Mouse (Mus musculus): ENCODE measurements around the gene Traf5.
A peak's percentile ranks its signal among the peaks of the same experiment; 100 is the strongest.

Gene Traf5

GRCm38 (mm10) chr1:192062682-192063081 lies 29.7 kb downstream of the Traf5 start:
- DNase-seq (ENCODE audit: low spot score in 2 of 2): no peak

DNA sequence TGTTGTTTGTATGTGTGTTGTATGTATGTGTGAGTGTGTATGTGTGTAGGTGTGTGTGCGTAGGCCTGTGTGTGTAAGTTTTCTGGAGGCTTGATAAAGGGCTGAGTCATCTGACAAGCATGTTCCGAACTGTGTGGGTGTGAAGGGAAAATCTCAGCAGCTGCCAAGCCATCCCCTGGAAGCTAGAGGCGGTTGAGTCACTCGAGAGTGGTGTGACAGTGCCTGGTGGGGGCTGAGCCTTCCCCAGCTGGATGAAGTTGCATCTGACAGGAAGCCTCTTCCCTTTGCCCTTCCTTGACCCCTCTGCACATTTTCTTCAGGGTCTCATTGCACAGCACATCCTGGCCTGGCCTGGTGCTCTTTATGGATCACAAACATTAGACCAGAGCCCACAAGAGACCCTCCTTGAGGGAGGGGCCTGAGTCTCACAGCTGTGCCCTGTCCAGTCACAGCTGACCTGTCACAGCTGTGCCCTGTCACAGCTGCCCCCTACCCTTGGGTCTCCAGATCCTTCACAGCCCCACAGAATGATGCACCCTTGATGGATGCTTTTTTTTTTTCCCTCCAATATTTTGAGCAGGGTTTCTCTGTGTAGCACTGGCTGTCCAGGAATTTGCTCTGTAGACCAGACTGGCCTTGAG lies 30.6 kb downstream of the Traf5 start:
- DNase-seq (ENCODE audit: low spot score in 2 of 2): no peak

DNA sequence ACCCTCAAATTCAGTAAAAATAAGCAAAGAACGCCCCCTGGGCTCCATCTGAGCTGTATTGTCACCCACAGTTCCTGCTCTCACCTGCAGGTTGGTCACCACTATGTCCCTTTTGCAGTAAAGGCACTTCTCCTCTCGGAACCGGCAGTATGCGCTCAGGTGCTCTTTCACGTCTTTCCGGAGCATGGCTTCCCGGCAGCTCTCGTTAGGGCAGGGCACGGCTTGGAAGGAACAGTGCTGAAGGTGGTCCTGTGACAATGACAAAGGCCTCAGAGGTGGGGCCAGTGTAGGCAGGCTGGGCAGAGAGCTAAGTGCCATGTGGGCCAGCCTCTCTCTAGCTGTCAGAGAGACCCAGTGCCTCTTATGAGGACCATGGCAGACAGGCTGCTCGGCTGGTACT lies 33.4 kb downstream of the Traf5 start:
- DNase-seq (ENCODE audit: low spot score in 2 of 2): no peak

GRCm38 (mm10) chr1:192053726-192054125 lies 38.6 kb downstream of the Traf5 start:
- no peak for DNase-seq (ENCODE audit: low spot score in 2 of 2)

DNA sequence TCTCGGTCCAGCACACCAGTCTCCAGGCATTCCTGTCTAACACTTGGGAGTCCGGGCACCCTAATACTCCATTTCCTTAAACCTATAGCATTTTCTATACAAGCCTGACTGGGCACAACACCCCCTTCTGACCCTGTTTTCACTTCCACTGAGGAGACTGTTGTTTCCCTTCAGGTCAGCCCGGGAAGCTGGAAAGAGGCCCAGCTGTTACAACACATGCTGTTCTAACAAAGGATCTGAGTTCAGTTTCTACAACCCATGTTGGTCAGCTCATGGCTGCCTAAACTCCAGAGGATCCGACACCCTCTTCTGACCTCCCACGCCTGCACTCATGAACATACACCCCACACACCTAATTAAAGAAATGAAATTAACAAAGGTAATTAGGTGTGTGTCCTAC lies 39.4 kb downstream of the Traf5 start:
- no peak for DNase-seq (ENCODE audit: low spot score in 2 of 2)

GRCm38 (mm10) chr1:192052461-192052860 lies 39.9 kb downstream of the Traf5 start:
- DNase-seq (ENCODE audit: low spot score in 2 of 2): no peak

- no peak for DNase-seq (ENCODE audit: low spot score in 2 of 2)
These were observed 93.3 kb downstream of the Traf5 start for GRCm38 (mm10) chr1:191999022-191999421.

GRCm38 (mm10) chr1:191996621-191997185 lies 95.7 kb downstream of the Traf5 start:
- no peak for DNase-seq (ENCODE audit: low spot score in 2 of 2)

DNA sequence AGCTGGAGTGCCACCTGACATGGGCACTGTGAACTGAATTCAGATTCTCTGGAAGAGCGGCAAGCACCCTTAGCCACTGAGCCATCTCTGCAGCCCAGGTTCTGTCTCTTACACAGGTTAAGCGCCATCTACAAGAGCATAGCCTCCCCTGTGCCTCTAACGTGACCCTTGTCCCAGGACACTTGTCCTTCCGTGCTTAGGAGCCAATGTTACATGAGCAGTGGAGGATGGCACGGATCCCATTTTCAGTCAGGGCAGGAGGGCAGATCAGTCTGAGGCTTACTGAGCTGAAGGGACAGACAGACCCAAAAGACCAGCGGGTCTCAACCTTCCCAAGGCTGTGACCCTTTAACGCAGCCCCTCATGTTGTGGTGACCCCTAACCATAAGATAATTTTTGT lies 96.4 kb downstream of the Traf5 start:
- no peak for DNase-seq (ENCODE audit: low spot score in 2 of 2)

DNA sequence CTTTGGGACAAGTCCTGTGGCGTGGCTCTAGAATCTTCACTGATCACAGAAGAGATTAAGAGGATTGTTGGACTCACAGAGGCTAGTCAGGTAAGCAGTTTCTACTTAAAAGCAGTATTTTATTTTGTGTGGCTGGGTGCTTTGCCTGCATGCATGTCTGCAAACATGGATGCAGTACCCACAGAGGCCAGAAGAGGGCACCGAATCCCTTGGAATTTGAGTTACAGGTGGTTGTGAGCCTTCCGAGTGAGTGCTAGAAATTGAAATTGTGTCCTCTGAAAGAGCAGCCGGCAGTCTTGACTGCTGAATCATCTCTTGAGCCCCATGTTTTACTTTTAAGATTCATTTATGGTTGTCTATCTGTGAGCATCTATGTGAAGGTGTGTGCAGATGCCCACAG lies 96.9 kb downstream of the Traf5 start:
- DNase-seq (ENCODE audit: low spot score in 2 of 2): peak; percentile 77 to 91

DNA sequence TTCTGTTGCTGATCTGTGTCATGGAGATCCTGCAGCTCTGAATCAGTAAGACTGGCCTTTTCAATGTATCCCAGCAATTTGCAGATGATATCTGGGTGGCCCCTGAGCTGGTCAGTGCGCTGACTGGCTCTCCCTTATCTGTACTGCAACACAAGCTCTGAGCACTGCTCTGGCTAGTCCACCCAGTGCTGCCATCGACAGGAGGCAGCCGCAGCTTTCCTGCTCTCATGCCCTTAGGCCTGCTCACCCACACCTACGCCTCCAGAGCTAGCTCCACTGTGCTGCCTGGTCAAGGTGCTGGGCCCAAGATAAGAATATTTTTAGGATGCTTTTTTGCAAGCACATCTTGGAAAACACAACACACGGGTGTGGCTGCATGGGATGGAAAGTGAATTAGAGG lies 97.9 kb downstream of the Traf5 start:
- DNase-seq (ENCODE audit: low spot score in 2 of 2): peak in 1 of 2 experiments; percentile 47

DNA sequence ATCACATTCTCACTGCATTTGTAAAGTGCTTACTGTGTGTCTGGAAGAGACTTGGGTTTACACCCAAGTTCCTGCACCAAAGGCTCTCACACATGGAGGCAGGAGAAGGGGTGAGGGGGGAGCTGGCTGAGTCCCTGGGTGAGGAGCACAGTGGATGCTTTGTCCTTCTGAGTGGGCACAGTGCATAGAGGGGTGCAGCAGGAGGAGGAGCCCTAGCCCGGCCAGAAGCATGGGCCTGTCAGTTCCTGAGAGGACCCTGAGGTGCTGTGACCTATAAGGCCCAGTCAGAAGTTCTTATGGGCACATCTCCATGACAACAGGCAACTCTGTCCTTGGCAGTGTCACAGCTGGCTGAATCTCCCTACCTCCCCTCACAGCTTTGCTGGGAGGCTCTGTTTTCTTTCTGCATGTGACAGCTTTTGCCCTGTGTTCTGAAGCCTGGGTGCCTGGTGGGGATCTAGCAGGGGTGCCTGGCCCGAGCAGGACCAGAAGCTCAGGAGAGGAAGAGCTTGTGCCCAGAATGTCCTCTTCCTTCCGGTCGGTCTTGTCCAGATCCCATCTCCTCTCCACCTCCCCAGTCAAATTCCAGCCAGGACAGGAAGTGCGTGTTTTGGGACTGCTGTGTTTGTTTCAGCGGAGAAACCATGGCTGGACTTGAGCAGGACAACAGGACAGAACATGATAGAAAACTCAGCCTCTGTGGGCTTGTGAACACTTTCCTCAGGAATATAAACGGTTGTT lies 100.1 kb downstream of the Traf5 start:
- no peak for DNase-seq (ENCODE audit: low spot score in 2 of 2)

DNA sequence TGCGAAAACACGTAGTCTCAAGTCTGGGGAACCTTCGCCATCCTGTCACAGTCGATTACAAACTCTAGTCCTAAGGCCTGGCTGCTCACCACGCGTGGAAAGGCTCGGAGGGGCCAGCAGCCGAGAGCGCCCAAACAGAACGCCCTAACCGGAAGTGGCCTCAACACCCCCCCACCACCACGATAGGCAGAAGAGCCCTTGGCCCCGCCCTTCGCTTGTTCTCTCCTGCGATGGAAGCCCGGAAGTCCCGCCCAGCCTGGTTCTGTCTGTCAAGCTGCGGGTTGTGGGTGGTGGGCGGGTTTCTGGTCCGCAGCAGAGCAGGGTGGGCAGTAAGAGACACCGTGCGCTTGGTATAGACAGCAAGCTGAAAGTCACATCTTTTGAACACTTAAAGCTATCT lies 102.4 kb downstream of the Traf5 start:
- peak; percentile 90 to 95 for DNase-seq (ENCODE audit: low spot score in 2 of 2)

DNA sequence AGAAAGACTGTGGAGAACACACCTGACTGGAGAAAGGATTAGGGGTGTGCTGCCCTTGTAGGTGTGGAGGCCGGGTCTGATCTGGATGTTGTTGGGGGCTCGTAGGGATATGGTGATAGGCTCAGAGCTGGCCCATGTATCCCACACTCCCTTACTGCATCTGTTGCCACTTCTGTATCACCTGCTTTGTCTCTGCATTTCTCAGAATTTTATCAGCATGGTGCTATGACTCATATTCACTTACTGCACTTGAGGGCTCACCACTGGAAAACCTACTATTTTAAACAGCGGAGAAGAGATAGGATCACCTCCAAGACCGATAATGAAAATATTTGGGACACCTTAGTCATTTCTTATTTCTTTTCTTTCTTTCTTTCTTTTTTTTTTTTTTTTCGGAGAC lies 103.3 kb downstream of the Traf5 start:
- no peak for DNase-seq (ENCODE audit: low spot score in 2 of 2)

DNA sequence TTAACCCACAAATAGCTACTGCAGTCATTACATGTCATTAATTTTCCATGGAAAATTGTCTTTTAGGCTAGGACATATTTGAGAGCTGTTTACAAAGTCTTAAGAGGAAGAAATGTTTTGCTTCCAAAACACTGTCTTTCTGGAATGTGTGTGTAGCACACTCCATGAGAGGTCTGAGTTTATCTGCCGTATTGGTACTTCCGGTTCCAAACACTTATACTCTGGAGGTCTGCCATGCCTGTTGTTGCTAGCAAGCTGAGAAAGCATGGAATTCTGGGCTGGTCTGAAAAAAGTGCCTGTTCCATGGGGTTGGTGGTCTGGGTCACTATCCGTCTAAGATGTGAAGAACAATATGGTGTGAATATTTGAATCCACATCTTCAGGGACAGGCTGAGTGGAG lies 103.7 kb downstream of the Traf5 start:
- DNase-seq (ENCODE audit: low spot score in 2 of 2): no peak

GRCm38 (mm10) chr1:191987481-191987769 lies 104.9 kb downstream of the Traf5 start:
- no peak for DNase-seq (ENCODE audit: low spot score in 2 of 2)

DNA sequence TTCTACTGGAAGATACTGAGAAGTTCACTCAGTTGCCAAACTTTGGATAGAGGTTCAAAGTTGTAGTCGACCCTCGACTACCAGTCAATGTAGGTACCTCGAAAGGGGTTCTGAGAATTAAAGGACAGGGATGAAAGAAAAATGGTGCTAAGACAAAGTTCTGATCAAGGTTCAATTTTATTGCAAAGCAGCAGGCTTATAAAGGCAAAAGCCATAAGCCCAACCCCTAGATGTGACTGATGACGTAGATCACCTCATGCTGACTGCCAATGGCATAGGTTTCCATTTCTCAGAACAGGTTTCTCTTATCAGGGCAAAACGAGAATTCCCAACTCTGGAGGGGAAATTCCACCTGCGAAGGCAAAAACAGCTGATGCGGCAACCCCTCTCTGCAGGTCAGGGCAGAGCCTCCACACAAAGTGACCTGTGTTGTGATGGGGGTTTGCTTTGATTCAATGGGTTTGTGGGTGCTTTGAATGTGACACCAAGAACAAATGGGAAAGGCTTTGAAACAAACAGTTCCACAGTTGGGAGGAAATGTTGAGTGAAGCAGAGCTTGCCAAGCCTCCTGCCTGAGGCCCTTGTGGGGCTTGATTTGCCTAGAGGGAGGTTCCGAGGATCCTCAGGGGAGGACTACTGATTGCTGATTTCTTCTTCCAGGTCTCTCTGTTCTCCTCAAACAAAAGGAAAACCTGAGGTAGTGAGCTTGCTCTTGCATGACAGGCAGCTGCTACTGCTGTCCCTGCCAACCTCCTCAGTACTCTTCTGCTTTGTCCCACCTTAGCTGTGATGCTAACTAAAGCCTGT lies 105.5 kb downstream of the Traf5 start:
- DNase-seq (ENCODE audit: low spot score in 2 of 2): no peak

DNA sequence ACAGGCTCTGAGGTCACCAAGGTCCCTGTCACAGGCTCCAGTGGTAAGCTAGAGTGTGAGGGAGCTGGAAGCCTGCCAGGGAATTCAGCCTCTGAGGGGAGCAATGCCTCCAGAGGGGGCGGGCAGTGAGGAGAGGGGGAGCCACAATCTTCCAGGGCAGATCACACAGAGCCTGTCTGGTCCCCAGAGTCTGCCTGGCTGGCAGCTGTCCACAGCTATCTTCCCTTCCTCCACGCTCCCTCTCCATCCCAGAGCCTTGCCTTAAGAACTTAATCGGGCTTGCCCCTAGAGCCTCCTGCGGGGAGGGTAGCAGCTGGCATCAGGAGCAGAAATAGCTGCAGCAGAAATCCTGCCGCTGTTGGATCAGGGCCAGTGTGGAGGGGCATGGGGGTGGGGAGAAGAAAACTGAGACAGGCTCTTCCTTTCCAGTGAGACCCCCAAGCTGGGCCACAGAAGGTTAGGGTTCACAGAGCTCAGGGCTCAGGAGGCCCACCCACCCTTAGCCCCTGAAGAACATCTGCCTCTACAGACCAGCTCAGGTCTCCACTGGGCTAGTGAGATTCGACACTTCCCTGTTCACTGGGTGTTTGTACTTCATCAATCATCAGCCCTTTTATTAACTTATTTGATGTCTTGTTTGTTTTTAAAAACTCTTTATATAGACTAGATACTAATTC lies 110.8 kb downstream of the Traf5 start:
- no peak for DNase-seq (ENCODE audit: low spot score in 2 of 2)

DNA sequence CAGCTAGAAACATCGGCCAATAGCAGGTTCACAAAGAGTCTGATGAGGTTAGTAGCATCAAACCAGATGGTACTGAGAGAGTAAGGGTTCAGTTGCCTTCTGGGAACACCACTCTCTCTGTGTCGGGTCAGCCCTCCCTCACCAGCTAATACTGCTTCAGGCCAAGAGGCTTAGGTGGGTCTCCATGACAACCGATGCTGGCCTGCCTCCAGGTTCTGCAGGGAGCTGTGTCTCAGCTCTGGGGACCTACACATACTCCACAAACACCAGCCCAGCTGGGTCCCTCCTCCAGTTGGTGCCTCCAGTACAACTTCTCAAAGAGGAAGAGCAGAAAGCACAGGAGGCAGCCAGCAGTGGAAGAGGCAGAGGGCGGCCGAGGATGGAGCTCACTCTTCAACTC lies 115.2 kb downstream of the Traf5 start, which contains the start of gene Rd3:
Gene Rd3, plus strand, starts transcription at position 184 of the 400 bp plus-strand sequence.
- DNase-seq (ENCODE audit: low spot score in 2 of 2): no peak

DNA sequence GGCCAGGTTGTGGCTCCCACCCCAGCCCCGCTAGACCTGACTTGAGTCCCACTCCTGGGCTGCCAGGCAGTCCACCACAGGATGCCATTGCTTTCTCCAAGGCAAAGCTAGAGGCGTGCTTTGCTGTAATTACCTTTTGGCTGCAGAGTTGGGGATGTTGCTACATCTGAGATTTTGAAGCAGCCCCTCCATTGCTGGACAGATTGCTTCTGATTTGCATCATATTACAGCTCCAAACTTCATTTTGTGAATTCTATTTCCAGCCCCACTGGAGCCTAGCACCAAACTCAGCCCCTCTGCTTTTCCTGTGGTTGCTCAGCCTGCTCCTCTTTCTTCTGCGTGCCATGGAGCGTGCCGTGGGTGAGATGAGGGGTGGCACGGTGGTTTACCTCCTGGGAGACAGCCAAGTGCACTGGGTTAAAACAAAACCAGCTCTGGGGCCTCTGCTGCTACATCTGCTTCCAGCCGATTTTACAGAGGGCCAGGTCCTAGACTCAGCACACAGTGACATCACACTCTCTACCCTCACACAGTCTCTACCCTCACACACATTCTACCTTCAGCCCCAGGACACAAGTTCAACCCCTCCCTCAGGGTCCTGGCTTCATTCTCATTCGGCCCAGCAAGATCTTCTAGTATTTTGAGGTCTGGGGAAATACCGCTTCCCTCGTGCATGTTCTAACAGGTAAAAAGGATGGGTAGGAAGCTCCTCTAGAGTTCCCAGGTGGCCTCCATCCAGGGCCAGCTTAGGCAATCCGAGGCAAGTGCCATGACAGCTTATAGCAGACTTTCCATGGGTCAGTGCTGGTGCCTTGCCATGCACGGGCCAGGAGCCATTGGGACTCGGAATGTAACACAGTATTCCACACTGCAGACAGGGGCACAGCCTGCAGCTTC lies 117.6 kb downstream of the Traf5 start:
- DNase-seq (ENCODE audit: low spot score in 2 of 2): no peak

GRCm38 (mm10) chr1:191969939-191970338 lies 122.4 kb downstream of the Traf5 start:
- DNase-seq (ENCODE audit: low spot score in 2 of 2): no peak
